Mouse (Mus musculus) liver, adult (tissue): ENCODE data around the gene Vav2.
A peak's percentile ranks its signal among the peaks of the same experiment; 100 is the strongest.

Source experiments
- GATA4 ChIP-seq: IDR thresholded peaks from 2 replicates; pipeline ENCODE4 v1.6.1; 2014; ENCODE audit warnings: mild to moderate bottlenecking, low read length; ENCODE audit not compliant: insufficient replicate concordance

The Vav2 gene

DNA sequence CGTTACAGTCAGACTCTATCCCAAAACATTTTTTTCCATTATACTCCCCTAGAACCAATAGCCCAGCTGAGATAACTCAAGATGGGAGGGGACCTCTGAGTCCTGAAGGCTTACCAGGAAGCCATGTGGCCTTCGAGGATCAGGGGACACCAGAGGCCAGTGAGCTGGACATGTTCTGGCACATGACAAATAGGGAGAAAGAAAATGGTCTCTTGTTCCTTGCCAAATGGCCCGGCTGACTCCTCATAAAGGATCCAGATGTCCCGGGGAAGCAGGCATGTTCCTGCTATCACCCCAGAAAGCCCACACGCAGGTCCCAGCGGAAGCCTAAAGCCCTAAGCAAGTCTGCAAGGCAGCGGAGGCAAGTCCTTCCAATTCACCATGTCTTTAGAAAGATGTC lies 3.2 kb downstream of the Vav2 start:
- no peak for TF ChIP-seq GATA4

DNA sequence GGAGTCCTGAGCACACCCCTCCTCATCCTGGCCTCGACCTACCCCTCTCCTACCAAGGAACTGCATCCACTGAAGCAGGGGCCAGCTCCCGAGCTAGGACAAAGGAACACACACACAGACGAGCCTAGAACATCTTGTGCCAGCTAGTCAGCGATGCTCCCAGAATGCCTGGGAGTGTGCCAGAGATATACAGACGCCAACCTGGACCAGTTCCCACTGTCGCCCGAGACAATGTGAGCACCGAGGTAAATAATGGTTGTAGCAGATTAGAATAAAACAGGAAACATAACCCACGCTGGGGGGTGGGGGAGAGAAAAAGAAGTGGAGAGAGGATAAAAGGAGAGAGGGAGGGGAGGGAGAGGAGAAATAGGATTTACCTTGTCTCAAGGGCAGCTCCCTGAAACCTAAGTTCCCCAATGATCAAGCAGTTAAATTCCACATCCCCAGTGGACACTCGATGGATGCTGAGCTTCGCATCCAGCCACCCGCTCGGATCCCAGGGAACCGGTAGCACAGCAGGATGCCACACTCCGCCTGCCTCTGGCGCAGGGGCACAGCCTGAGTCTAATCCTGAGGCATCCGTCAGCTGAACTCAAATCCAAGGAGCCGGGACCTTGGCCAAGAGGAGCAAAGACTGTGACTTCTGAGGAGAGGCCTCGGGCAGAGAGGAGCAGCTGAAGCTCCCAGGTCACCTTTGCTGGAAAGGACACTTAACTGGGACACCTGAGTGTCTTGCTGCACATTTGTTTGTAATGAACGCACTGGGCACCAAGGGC lies 5.4 kb downstream of the Vav2 start:
- TF ChIP-seq GATA4 = no peak

DNA sequence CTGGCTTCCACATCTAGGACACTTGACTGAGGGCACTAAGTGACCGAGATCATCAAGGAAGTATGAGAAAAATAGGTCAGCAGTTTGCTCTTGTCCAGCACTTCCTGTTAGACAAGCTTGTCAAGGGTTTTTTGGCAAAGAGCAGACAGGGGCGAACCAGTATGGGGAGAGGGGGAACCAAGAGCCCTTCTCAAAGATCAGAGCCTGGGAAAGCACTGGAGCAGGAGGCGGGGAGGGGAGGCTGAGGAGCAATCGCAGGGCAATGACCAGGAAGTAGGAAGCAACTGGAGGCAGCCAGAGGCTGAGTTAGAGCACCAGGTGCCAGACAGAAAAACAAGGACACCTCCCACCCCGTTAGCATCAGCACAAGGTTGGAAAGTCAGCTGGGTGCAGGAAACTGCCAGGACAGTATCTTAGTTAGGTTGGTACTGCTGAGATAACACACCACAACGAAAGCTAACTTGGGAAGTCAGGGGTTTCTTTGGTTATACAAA lies 8.2 kb downstream of the Vav2 start:
- peak; percentile 30; the same call in 1 of the 2 replicates for TF ChIP-seq GATA4

DNA sequence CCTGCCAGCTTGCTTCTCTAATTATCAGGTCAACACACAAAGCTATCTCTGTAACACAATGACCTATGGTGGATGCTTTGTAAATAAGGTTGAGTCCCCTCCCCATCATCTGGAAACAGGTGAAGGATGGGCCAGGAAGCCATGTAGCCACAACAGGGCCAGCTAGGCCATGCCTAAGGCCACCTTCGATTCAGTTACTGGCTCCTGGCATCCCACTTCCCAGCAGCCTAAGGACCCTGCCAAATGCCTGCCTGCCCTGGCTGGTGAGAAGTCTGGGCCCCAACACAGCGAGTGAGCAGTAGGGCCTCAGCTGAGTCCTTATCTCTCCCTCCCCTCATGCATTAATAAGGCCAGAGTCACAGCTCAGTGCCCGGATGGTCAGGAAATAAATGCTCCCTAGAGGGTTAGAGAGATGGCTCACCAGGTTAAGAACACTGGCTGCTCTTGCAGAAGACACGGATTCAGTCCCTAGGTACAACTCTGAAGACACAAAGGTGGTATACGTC lies 9.1 kb downstream of the Vav2 start:
- TF ChIP-seq GATA4 = no peak

DNA sequence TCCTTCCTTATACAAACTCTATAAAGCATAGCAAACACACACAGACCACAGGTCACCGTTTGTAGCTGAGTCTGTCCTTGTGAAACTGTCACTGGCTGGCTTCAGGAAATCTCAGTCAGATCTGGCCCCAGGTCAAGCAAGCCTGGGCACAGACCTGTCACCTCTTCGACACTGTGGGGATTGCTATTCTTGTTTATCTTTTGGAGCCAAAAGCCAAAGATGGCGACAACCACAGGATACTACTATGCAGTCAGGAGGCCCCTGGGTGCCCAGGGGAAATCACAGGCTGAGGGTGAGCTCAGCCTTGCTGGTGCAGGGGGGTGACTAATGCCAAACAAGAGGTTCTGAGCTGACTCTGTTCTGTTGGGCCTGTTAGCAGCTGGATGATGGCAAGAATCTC lies 10.4 kb downstream of the Vav2 start:
- TF ChIP-seq GATA4 = peak; percentile 53; the same call in 1 of the 2 replicates

DNA sequence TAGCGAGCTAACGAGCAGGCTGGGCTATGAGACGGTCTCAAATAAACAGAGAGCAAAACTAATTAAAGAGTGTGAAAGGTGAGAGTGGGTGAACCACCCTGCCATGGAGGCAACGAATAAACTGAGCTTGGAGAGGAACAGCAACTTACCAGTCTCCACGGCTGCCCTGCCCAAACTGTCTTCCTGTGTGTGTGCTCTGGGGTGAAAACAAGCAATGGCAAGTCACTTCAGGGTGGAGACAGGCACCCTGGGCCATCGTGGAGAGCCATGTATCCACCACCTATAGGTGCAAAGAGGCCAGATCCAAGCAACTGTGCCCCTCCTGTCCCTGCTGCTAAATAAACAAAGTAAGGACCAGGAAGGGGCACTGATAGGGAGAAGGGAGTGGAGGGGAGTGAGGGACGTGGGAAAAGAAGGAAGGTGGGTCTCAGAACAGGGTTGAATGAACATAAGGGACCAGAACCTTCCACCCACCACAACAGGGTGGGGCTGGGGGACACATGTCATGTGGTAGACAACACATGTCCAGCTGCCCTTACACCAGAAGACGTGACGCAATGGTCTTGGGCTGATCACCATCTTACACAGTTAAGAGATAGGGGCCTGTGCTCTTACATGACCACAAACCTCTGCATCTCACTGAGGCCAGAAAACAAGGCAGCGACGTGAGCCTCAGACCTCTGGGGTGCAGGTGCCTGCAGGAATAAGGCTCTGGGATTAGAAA lies 11.6 kb downstream of the Vav2 start:
- no peak for TF ChIP-seq GATA4

DNA sequence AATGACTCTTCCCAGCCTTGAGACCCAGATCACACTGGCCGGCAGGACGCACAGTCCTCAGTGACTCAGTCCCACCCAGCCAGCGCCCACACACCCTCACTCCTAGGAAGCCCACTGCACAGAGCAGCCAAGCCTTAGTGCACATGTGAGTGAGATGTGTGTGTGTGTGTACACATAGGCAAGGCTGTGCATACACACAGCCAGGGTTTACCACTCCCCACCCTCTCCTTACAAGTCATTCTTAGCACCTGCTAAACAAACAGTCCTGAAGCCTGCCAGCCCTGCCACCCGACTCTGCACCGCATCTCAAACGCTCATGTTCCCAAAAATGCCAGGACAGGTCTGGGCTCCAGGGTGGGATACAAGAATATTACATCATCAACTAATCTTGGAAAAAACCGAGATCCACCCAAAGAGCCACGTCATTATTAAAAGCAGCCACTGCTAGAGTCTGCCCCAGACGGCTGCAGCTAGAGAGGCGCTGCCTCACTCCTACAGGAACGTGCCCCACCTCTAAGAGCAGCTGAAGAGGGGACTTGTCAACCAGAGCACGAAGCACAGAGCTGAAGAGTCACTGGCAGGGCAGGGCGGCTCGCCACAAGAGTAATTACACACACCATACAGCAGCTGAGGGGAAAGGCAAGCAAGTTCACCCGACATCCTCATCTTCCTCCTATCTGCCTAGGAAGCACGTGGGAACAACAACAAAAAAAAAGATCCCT lies 12.7 kb downstream of the Vav2 start:
- no peak for TF ChIP-seq GATA4

DNA sequence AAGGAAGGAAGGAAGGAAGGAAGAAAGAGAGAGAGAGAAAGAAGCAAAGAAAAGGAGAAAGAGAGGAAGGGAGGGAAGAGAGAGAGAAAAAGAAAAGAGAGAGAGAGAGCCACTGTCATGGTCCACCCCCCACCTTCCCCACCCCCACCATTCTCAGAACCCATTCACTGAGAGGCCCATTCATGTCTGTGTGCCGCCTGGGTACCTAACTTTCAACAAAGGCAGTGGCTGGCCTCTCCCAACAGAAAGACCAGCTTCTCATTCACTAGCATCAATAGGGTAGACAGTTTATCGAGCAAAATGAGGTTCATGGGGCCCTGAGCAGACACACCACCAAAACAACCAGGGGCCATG lies 13.3 kb downstream of the Vav2 start:
- TF ChIP-seq GATA4 = no peak

DNA sequence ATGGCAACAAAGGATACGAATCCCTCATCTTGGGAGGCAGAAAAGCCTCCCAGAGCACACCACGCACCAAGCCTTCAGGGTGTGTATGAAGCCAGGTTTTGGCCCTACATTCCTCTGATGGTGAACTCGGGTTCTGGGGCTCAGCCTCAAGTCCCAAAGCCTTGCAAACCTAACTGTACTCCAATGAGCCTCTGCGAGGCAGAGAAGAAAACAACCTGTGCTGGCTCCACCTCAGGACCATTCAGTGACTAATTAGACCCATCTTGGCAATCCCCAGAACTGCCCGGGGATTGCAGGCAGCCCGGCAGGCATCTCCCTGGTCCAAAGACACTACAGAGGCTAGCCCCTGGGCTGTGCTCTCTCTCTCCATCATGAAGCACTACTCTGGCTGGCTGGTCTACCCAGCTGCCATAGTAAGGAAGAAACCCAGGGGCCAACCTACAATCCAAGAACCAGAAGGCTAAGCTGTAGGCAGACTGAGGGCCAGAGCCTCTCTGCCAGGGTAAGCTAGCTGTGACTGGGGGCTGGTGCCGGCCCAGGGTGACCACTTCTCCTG lies 14.5 kb downstream of the Vav2 start:
- TF ChIP-seq GATA4 = no peak

DNA sequence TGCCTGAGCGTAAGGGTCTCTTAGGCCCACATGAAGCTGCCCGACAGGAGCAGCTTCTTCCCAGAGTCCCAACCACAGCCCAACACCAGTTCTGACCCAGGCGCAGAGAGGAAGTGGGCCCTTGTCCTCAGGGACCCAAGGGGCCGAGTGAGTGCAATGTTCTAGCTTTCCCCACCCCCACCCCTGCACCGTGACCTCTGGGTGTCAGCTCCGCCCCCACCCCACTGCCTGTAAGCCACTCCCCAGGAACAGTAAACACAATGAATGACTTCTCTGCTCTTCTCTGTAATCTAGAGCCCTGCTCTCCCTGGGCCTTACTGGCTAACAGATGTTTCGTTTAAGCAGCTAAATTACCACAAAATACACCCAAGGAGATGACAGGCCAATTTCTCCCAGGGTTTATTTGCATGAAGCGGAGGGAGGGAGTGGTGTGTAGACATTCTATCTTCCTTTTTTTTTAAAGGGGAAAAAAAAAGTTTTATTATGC lies 15.1 kb downstream of the Vav2 start:
- TF ChIP-seq GATA4 = no peak

DNA sequence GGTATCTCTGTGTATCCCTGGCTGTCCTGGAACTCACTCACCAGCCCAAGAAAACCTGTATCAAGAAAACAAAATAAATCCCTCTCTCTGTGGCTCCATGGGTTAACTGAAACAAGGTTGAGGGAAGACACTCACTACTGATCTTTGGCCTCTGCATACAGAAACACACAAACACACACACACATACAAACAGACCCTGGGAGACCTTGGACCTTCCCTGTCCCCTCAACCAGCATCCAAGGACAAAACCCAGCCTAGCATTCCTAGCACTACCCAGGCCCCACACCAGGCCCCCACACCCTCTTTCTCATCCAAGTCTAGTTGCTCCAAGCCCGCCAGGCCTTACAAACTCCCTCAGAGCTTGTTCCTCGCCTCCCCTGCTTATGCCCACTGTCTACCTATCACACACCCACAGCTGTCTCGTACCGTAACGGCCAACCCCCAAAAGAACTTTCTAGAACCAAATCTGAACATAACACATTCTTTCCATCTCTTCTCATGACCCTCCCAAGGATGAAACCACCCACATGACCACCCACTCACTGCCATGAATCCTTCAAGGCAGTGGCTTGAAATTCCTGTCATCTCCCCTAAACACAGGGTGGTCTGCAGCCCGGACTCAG lies 16.2 kb downstream of the Vav2 start:
- no peak for TF ChIP-seq GATA4

DNA sequence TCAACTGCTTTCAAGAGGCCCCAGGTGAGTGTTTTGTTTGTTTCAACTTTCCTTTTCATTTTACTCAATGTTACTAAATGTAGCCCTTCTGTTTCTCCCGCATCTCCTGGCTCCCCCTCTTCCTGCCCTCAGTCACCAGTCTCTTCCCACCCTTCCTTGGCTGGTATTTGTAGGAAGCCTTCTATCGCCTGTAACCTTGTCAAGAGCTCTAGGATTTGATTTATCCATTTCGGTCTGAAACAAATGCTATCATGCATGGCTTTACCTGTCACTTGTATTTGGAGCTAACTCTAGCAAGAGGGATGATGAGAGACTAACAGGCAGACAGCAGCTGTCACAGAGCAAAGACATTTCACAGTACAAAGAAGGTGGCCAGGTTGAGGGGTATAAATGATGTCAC lies 18.6 kb downstream of the Vav2 start:
- no peak for TF ChIP-seq GATA4

DNA sequence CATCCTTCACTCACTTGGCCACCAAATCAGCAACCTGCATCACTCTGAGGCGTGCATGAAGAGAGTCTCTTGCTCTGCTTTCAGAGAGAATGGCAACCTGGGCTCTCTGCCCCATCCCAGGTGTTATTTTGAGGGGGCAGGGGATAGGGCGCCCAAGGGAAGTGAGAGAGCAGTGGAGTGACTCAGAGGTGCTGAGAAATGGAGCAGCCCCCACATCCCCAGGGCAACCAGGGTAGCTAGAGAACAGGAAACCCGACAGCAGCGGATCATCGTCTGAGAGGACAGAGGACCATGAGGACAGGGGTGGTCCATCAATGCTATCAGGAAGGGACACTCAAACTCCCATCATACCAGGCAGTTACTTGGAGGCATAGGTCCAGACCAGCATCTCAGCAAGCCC lies 19.9 kb downstream of the Vav2 start:
- no peak for TF ChIP-seq GATA4

DNA sequence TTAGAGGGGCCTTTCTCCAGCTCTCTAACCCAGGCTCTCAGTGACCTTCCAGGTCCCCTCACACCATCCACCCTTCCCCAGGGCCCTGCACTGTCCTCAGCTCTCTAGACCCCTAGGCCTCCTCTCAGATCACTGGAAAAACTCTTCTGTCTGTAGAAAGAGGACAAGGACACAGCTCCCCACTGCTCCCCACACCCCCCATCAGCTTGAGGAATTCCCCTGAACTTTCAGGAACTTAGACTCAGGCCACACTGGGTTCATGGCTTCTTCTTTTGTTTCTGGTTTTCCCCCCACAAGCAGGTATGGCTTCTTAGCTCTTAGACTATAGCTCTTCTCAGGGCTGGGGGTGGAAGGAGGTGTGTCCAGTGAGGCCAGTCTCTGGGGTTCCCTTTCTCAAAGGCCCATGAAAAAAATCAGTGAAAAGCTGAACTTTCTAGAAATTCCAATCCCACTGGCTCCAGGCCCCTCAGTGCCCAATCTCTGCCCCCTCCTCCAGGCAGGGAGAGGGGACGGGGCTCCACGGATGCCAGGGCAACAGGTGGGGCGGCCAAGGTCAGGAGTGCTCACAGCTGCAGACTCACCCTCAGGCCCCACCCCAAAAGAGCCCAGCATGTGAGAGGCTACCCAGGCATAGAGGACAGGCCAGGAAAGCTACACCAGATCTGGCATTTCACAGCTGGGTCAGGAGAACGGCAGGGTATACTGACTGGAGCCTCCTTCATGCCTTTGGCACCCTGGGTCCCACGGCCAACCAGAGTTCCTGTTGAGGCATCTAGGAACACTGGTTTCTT lies 21.5 kb downstream of the Vav2 start:
- TF ChIP-seq GATA4 = no peak
